26 mouse cellular contexts compared by ENCODE assay signal in the genomic region with DNA sequence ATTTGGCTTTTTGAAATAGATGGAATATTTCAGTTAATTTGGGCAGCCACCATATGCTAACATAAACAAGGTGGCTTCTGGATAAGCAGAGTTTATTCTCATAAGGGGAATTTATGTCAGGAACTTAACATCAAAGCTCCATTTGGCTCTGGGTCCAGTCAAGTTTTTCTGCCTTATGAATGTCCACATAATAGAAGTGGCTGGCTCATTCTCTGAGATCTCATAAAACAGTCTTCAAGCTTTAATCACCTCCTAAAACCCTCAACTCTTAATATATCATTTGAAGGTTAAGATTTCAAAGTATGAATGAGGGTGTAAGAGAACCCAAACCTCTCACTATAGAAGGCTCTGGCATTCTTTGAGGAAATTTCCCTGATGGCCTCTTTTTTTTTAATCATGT.
DNase-seq lines count a peak whose midpoint lies in the region; ATAC-seq and TF ChIP-seq lines count a peak whose summit lies in the region.
"Had no signal": no experiment of that assay in that cellular context is flagged by ENCODE, and none has a peak within 500 bp of the region (broad histone marks: within the 10 kb centered on the region; RNA-seq: fewer than 3 reads in every experiment).

No protein-coding gene starts in this region.

- no peak for TF ChIP-seq CTCF in lung, embryonic 14.5 days (IDR thresholded peaks at IDR 0.05; ENCODE audit: low read depth)

- H3K9ac ChIP-seq in kidney, embryonic 16.5 days (replicated peaks; ENCODE audit: low read length), result no peak overlapping the region
- no peak overlapping the region for H3K9ac ChIP-seq in lung, embryonic 14.5 days
- H3K9ac ChIP-seq: embryonic facial prominence, embryonic 15.5 days; forebrain, postnatal 0 days; heart, embryonic 12.5 days; heart, embryonic 15.5 days; hindbrain, embryonic 13.5 days had no signal

- no peaks in the 10 kb centered on the region for H3K36me3 ChIP-seq in kidney, embryonic 16.5 days (ENCODE audit: insufficient read depth, low read length)
- no peaks in the 10 kb centered on the region for H3K36me3 ChIP-seq in lung, embryonic 14.5 days (ENCODE audit: insufficient read depth)
- H3K36me3 ChIP-seq: embryonic facial prominence, embryonic 15.5 days; heart, embryonic 12.5 days; heart, embryonic 15.5 days; hindbrain, embryonic 10.5 days; hindbrain, embryonic 13.5 days had no signal

- H3K27ac ChIP-seq in kidney, embryonic 16.5 days (ENCODE audit: low read length), result no peak overlapping the region
- H3K27ac ChIP-seq in lung, embryonic 14.5 days (ENCODE audit: low read depth), result no peak overlapping the region
- H3K27ac ChIP-seq: embryonic facial prominence, embryonic 15.5 days; heart, embryonic 15.5 days; hindbrain, embryonic 10.5 days; hindbrain, embryonic 13.5 days had no signal

- H3K4me3 ChIP-seq in kidney, embryonic 16.5 days (ENCODE audit: low read length), result no peak overlapping the region
- H3K4me3 ChIP-seq in lung, embryonic 14.5 days (ENCODE audit: low read depth, low read length), result no peak overlapping the region
- H3K4me3 ChIP-seq: embryonic facial prominence, embryonic 15.5 days; heart, embryonic 12.5 days; heart, embryonic 15.5 days; hindbrain, embryonic 10.5 days; hindbrain, embryonic 13.5 days had no signal

- no peaks in the 10 kb centered on the region for H3K27me3 ChIP-seq in kidney, embryonic 16.5 days (ENCODE audit: insufficient read depth, low read length)
- H3K27me3 ChIP-seq in lung, embryonic 14.5 days (ENCODE audit: insufficient read depth, low read length), result no peaks in the 10 kb centered on the region
- H3K27me3 ChIP-seq: embryonic facial prominence, embryonic 15.5 days; heart, embryonic 12.5 days; heart, embryonic 15.5 days; hindbrain, embryonic 13.5 days; Patski had no signal

- peak; percentile 23; the same call in 1 of the 2 replicates for ATAC-seq in kidney, embryonic 16.5 days (ENCODE audit: low FRiP score, low TSS enrichment)
- 0 out of 2 replicates have a peak, but pooled peaks have one; percentile 41 for ATAC-seq in lung, embryonic 14.5 days (ENCODE audit: insufficient read depth)
- ATAC-seq: forebrain, embryonic 14.5 days; forebrain, postnatal 0 days; hindbrain, embryonic 16.5 days; inflammation-experienced regulatory T-cells, adult 6 months; Patski had no signal

- H3K4me1 ChIP-seq in kidney, embryonic 16.5 days (ENCODE audit: insufficient read depth, low read length), result no peaks in the 10 kb centered on the region
- H3K4me1 ChIP-seq in lung, embryonic 14.5 days (ENCODE audit: insufficient read depth), result no peaks in the 10 kb centered on the region
- H3K4me1 ChIP-seq: embryonic facial prominence, embryonic 15.5 days; heart, embryonic 12.5 days; heart, embryonic 15.5 days; hindbrain, embryonic 10.5 days; hindbrain, embryonic 13.5 days had no signal

- H3K4me2 ChIP-seq in kidney, embryonic 16.5 days (replicated peaks; ENCODE audit: low read depth, low read length), result no peak overlapping the region
- H3K4me2 ChIP-seq in lung, embryonic 14.5 days, result no peak overlapping the region
- H3K4me2 ChIP-seq: embryonic facial prominence, embryonic 15.5 days; heart, embryonic 12.5 days; heart, embryonic 15.5 days; hindbrain, embryonic 13.5 days had no signal

- no peak for DNase-seq in kidney, postnatal 4 days
- DNase-seq in lung, embryonic 14.5 days, result peak; percentile 48
- no peak for DNase-seq in lung, postnatal 36 days
- DNase-seq in forelimb bud, embryonic 11.5 days (ENCODE audit: low read depth, low spot score), result peak; percentile 46
- DNase-seq in ovary, adult 18-20 months (ENCODE audit: low spot score), result no peak
- DNase-seq: adrenal gland, postnatal 10 days; adrenal gland, postnatal 36 days; cerebellum, adult 18-20 months; cerebellum, postnatal 10 days; cerebellum, postnatal 36 days; embryo, embryonic 11 days; forebrain, postnatal 0 days; gastrocnemius, postnatal 25 days; heart, adult 18-20 months; heart, postnatal 10 days; heart, postnatal 36 days had no signal

- H3K9me3 ChIP-seq in kidney, embryonic 16.5 days (ENCODE audit: low read length), result no peaks in the 10 kb centered on the region
- H3K9me3 ChIP-seq in lung, embryonic 14.5 days (ENCODE audit: low read depth, low read length), result no peaks in the 10 kb centered on the region
- H3K9me3 ChIP-seq: embryonic facial prominence, embryonic 15.5 days; heart, embryonic 12.5 days; heart, embryonic 15.5 days; hindbrain, embryonic 10.5 days; hindbrain, embryonic 13.5 days had no signal

Comparison
In these comparisons a context has a peak if more than half of its experiments do, and no peak if none do; other contexts are left out.
1. DNase-seq: peak in lung, embryonic 14.5 days (single experiment) and forelimb bud, embryonic 11.5 days (single experiment); none in kidney, postnatal 4 days (0 of 2), lung, postnatal 36 days (single experiment) and ovary, adult 18-20 months (single experiment).